Mouse (Mus musculus) G1E (cell line): ENCODE measurements at regions not wholly inside any gene's neighbourhood (a gene's known extent, or its start where the extent isn't known, plus 50 kb on each side); places are given as distances from the start of the nearest gene placed in this dataset.

ENCODE experiments used
- CTCF ChIP-seq: IDR thresholded peaks from 2 replicates; pipeline ENCODE4 v1.5.1; 2012; ENCODE audit warnings: low read depth, low read length, inconsistent platforms, mixed read lengths
- TAL1 ChIP-seq: conservative IDR thresholded peaks from 2 replicates; pipeline ENCODE4 v1.6.1; 2012; ENCODE audit warnings: low read depth, low read length, inconsistent platforms, mixed read lengths

DNA sequence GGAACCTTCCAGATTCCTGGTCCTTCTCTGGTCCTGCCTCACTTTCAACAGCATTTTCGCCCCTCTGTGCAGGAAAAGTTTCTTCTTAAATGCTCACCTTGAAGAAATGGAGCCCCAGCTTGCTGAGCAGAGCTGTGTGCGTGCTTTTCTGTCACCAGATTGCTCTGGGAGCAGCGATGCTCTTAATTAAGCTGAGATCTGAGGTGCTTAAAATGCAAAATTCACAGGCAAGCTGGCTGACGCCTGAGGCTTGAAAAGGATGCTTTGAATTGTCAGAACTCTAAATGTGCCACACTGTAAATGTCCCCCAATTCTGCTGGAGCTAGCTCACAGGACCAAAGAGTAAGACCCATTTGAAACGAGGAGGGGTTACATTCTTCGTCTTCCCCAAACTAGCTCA lies 73.6 kb upstream of the Gm11042 start:
- TF ChIP-seq CTCF = no peak
- TF ChIP-seq TAL1 = no peak
